Mouse (Mus musculus) bone marrow, adult 2 months (tissue): Measurements from ENCODE around the gene Mcm10.

Source experiments
- CTCF ChIP-seq: fragments of 200-500 bp; IDR thresholded peaks from 2 replicates; pipeline ENCODE4 v1.5.1; 2011; ENCODE audit warnings: low read length, control low read depth; ENCODE audit not compliant: control insufficient read depth, insufficient read depth
- POLR2A ChIP-seq: fragments of 200-500 bp; IDR thresholded peaks from 2 replicates; pipeline ENCODE4 v1.6.1; 2011; ENCODE audit warnings: low read depth, mild to moderate bottlenecking, control low read depth, low read length, borderline replicate concordance; ENCODE audit not compliant: control insufficient read depth

DNA sequence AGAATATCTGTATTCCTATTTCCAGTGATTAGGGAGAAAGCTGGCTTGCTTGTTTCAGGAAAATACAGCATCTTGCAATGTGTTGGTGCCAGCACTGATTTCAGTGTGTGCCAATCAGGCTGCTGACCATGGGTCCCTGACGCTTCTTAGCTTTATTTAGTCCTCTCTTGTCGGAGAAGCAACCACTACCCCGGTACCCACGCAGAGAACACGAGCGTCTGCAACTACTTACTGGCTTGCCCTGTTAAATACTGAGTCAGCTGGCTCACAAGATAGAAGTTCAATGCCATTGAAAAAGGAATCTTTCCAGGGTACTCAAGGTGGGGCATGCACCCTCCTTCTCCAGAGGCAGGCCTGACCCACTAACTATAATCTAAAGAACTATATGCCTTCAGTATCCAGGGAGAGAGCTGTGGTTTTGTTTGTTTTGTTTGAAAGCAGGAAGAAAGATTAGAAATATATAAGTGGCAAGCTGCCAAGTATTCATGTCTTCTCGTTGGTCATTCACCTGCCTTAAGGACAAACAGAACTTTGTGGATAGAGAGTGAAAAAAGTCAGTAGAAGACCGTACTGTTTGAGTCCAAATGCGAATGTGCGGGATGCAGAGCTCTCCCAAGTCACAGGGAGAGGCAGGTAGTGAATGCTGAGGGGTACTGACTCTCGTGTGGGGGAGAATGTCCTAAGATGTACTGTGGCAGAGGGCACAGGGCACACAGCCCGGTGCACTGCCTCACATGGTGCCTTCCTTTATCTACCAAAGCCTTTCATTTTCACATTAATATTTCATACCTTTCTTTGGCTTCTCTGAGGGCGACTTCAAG is 27.0 kb upstream of the Mcm10 start:
- TF ChIP-seq CTCF = no peak
- no peak for TF ChIP-seq POLR2A
